Mouse (Mus musculus) lung, postnatal 25 days (tissue): ENCODE measurements at regions not wholly inside any gene's neighbourhood (a gene's known extent, or its start where the extent isn't known, plus 50 kb on each side); places are given as distances from the start of the nearest gene placed in this dataset.
A peak's percentile ranks its signal among the peaks of the same experiment; 100 is the strongest.

Experiments used
- DNase-seq: peaks from one replicate; pipeline ENCODE4 v3.0.0; 2022; ENCODE audit warnings: low spot score

GRCm38 (mm10) chr3:63036691-63037090 is 204.6 kb upstream of the Mme start:
- no peak for DNase-seq

GRCm38 (mm10) chr3:63070786-63071185 is 170.6 kb upstream of the Mme start:
- DNase-seq: no peak

GRCm38 (mm10) chr3:63073051-63073450 is 168.3 kb upstream of the Mme start:
- no peak for DNase-seq

GRCm38 (mm10) chr3:63078181-63078580 is 163.2 kb upstream of the Mme start:
- DNase-seq: no peak

- DNase-seq: no peak
These were observed 159.2 kb upstream of the Mme start for GRCm38 (mm10) chr3:63082161-63082560.

GRCm38 (mm10) chr3:63085426-63085825 is 155.9 kb upstream of the Mme start:
- DNase-seq: no peak

- DNase-seq: no peak
These were observed 148.4 kb upstream of the Mme start for GRCm38 (mm10) chr3:63092901-63093300.

- DNase-seq: no peak
These were observed 126.1 kb upstream of the Mme start for GRCm38 (mm10) chr3:63115216-63115615.

GRCm38 (mm10) chr3:63131883-63132282 is 109.5 kb upstream of the Mme start:
- no peak for DNase-seq

- DNase-seq: peak; percentile 7
These were observed 103.8 kb upstream of the Mme start for GRCm38 (mm10) chr3:63137391-63138147.

- no peak for DNase-seq
These were observed 95.1 kb upstream of the Mme start for GRCm38 (mm10) chr3:63146237-63146636.

GRCm38 (mm10) chr3:63182411-63183166 is 58.7 kb upstream of the Mme start:
- no peak for DNase-seq

GRCm38 (mm10) chr3:63187836-63188440 is 53.4 kb upstream of the Mme start:
- DNase-seq: no peak
